Mouse (Mus musculus): ENCODE measurements around the gene Gfpt2. TPM values are rescaled to one million over a fixed set of nuclear protein-coding genes. Genes with fewer than 3 reads are reported as not detected.
"Not testable (repeated sequence)": the region's sequence is repeated elsewhere in the genome, so short reads cannot be mapped to it uniquely, and the experiment has no call there.

Gene Gfpt2
- polyA plus RNA-seq, 1 experiment from 2014 or later, result 25.8 TPM

GRCm38 (mm10) chr11:49767497-49767896 lies 26.5 kb upstream of the Gfpt2 start:
- H3K27me3 ChIP-seq (ENCODE audit: poor library complexity, severe bottlenecking); H3K4me3 ChIP-seq; H3K9me3 ChIP-seq; DNase-seq (ENCODE audit: extremely low spot score, low spot score); H3K36me3 ChIP-seq (replicated peaks); H3K27ac ChIP-seq: not testable (repeated sequence)
- WGBS, result 92% methylated on average over 5 of the region's 6 CpGs
- peaks cover 20% of the 10 kb centered on the region for H3K4me1 ChIP-seq

GRCm38 (mm10) chr11:49768781-49769180 lies 25.2 kb upstream of the Gfpt2 start:
- Histone ChIP-seq H3K36me3 (replicated peaks) (no peaks in the 10 kb centered on the region), H3K27ac (no peak overlapping the region), H3K27me3 (ENCODE audit: poor library complexity, severe bottlenecking) (no peaks in the 10 kb centered on the region), H3K4me3 (no peak overlapping the region), H3K9me3 (no peaks in the 10 kb centered on the region), H3K4me1 (peaks cover 13% of the 10 kb centered on the region)
- WGBS, result 91% methylated on average over 5 of the region's 5 CpGs
- no peak for DNase-seq (ENCODE audit: extremely low spot score, low spot score)

- H3K27ac ChIP-seq, result no peak overlapping the region
- H3K9me3 ChIP-seq, result no peaks in the 10 kb centered on the region
- no peaks in the 10 kb centered on the region for H3K36me3 ChIP-seq (replicated peaks)
- H3K27me3 ChIP-seq (ENCODE audit: poor library complexity, severe bottlenecking), result no peaks in the 10 kb centered on the region
- H3K4me1 ChIP-seq, result peaks cover 6% of the 10 kb centered on the region
- DNase-seq (ENCODE audit: extremely low spot score, low spot score), result no peak
- 86% methylated on average over 9 of the region's 9 CpGs for WGBS
- H3K4me3 ChIP-seq, result no peak overlapping the region
Measured at GRCm38 (mm10) chr11:49770676-49771550, 23.1 kb upstream of the Gfpt2 start.

GRCm38 (mm10) chr11:49772251-49772650 lies 21.7 kb upstream of the Gfpt2 start:
- H3K27ac ChIP-seq, result no peak overlapping the region
- H3K27me3 ChIP-seq (ENCODE audit: poor library complexity, severe bottlenecking), result no peaks in the 10 kb centered on the region
- peaks cover 8% of the 10 kb centered on the region for H3K4me1 ChIP-seq
- no peak overlapping the region for H3K4me3 ChIP-seq
- no peaks in the 10 kb centered on the region for H3K36me3 ChIP-seq (replicated peaks)
- WGBS, result 73% methylated on average over 5 of the region's 5 CpGs
- DNase-seq (ENCODE audit: extremely low spot score, low spot score), result no peak
- no peaks in the 10 kb centered on the region for H3K9me3 ChIP-seq

- DNase-seq (ENCODE audit: extremely low spot score, low spot score), result no peak
- Histone ChIP-seq H3K36me3 (replicated peaks) (no peaks in the 10 kb centered on the region), H3K4me1 (peaks cover 8% of the 10 kb centered on the region), H3K27ac (no peak overlapping the region), H3K4me3 (no peak overlapping the region), H3K27me3 (ENCODE audit: poor library complexity, severe bottlenecking) (no peaks in the 10 kb centered on the region), H3K9me3 (no peaks in the 10 kb centered on the region)
- 87% methylated on average over 4 of the region's 4 CpGs for whole genome bisulfite sequencing
Measured at GRCm38 (mm10) chr11:49774894-49775293, 19.1 kb upstream of the Gfpt2 start.

GRCm38 (mm10) chr11:49778844-49779243 lies 15.1 kb upstream of the Gfpt2 start:
- no peaks in the 10 kb centered on the region for H3K9me3 ChIP-seq
- WGBS, result 91% methylated on average over 6 of the region's 6 CpGs
- H3K36me3 ChIP-seq (replicated peaks), result no peaks in the 10 kb centered on the region
- H3K27me3 ChIP-seq (ENCODE audit: poor library complexity, severe bottlenecking), result no peaks in the 10 kb centered on the region
- no peak overlapping the region for H3K27ac ChIP-seq
- peaks cover 8% of the 10 kb centered on the region for H3K4me1 ChIP-seq
- no peak overlapping the region for H3K4me3 ChIP-seq
- DNase-seq (ENCODE audit: extremely low spot score, low spot score), result no peak

GRCm38 (mm10) chr11:49780161-49780817 lies 13.7 kb upstream of the Gfpt2 start:
- H3K4me1 ChIP-seq, result peaks cover 8% of the 10 kb centered on the region
- H3K4me3 ChIP-seq, result no peak overlapping the region
- WGBS, result 89% methylated on average over 4 of the region's 4 CpGs
- DNase-seq (ENCODE audit: extremely low spot score, low spot score), result no peak
- H3K36me3 ChIP-seq (replicated peaks), result no peaks in the 10 kb centered on the region
- no peaks in the 10 kb centered on the region for H3K9me3 ChIP-seq
- no peaks in the 10 kb centered on the region for H3K27me3 ChIP-seq (ENCODE audit: poor library complexity, severe bottlenecking)
- no peak overlapping the region for H3K27ac ChIP-seq

- Histone ChIP-seq H3K27me3 (ENCODE audit: poor library complexity, severe bottlenecking) (no peaks in the 10 kb centered on the region), H3K4me1 (no peaks in the 10 kb centered on the region), H3K4me3 (no peak overlapping the region), H3K36me3 (replicated peaks) (no peaks in the 10 kb centered on the region), H3K9me3 (no peaks in the 10 kb centered on the region), H3K27ac (no peak overlapping the region)
- WGBS, result 76% methylated on average over 6 of the region's 6 CpGs
- DNase-seq (ENCODE audit: extremely low spot score, low spot score), result no peak
Measured at GRCm38 (mm10) chr11:49781833-49782399, 12.1 kb upstream of the Gfpt2 start.

GRCm38 (mm10) chr11:49793131-49793530 lies 847 bp upstream of the Gfpt2 start:
- Histone ChIP-seq H3K36me3 (replicated peaks) (peaks cover 12% of the 10 kb centered on the region), H3K9me3 (no peaks in the 10 kb centered on the region), H3K27me3 (ENCODE audit: poor library complexity, severe bottlenecking) (peaks cover 30% of the 10 kb centered on the region), H3K27ac (no peak overlapping the region), H3K4me3 (peak overlapping the region; percentile 71), H3K4me1 (peaks cover 27% of the 10 kb centered on the region)
- WGBS, result 6% methylated on average over 14 of the region's 14 CpGs
- peak; percentile 27 for DNase-seq (ENCODE audit: extremely low spot score, low spot score)

- peak overlapping the region; percentile 89 for H3K27ac ChIP-seq
- under 1% methylated on average over 45 of the region's 45 CpGs for WGBS
Measured at GRCm38 (mm10) chr11:49794342-49795144, 565 bp downstream of the Gfpt2 start.

GRCm38 (mm10) chr11:49798931-49799330 lies 5.0 kb downstream of the Gfpt2 start:
- Histone ChIP-seq H3K36me3 (replicated peaks) (peaks cover 17% of the 10 kb centered on the region), H3K27me3 (ENCODE audit: poor library complexity, severe bottlenecking) (peaks cover 9% of the 10 kb centered on the region), H3K9me3 (no peaks in the 10 kb centered on the region), H3K27ac (no peak overlapping the region), H3K4me3 (no peak overlapping the region), H3K4me1 (peaks cover 17% of the 10 kb centered on the region)
- WGBS, result 93% methylated on average over 6 of the region's 6 CpGs
- no peak for DNase-seq (ENCODE audit: extremely low spot score, low spot score)

More at GRCm38 (mm10) chr11:49794342-49795144, 565 bp downstream of the Gfpt2 start:
- peaks cover 12% of the 10 kb centered on the region for H3K36me3 ChIP-seq (replicated peaks)
- no peaks in the 10 kb centered on the region for H3K9me3 ChIP-seq
- peak overlapping the region; percentile 71 for H3K4me3 ChIP-seq
- H3K27me3 ChIP-seq (ENCODE audit: poor library complexity, severe bottlenecking), result peaks cover 30% of the 10 kb centered on the region
- H3K4me1 ChIP-seq, result peaks cover 27% of the 10 kb centered on the region
- DNase-seq (ENCODE audit: extremely low spot score, low spot score), result peak; percentile 63

GRCm38 (mm10) chr11:49801516-49801915 lies 7.5 kb downstream of the Gfpt2 start:
- 92% methylated on average over 4 of the region's 4 CpGs for WGBS
- Histone ChIP-seq H3K36me3 (replicated peaks) (peaks cover 22% of the 10 kb centered on the region), H3K9me3 (no peaks in the 10 kb centered on the region), H3K27me3 (ENCODE audit: poor library complexity, severe bottlenecking) (no peaks in the 10 kb centered on the region), H3K27ac (no peak overlapping the region), H3K4me3 (no peak overlapping the region), H3K4me1 (no peaks in the 10 kb centered on the region)
- no peak for DNase-seq (ENCODE audit: extremely low spot score, low spot score)
